Mouse (Mus musculus) CD4-positive helper T cell, adult 2 months (primary cell): Measurements from ENCODE around the gene Rpa1.
"Not testable (repeated sequence)": the region's sequence is repeated elsewhere in the genome, so short reads cannot be mapped to it uniquely, and the experiment has no call there.

ENCODE experiments used
- DNase-seq: peaks from one replicate; pipeline ENCODE4 v3.0.0-alpha.2; 2012; ENCODE audit warnings: low read depth, missing footprints, low spot score

The Rpa1 gene

GRCm38 (mm10) chr11:75323326-75323737 is 24.8 kb downstream of the Rpa1 start:
- no peak for DNase-seq

DNA sequence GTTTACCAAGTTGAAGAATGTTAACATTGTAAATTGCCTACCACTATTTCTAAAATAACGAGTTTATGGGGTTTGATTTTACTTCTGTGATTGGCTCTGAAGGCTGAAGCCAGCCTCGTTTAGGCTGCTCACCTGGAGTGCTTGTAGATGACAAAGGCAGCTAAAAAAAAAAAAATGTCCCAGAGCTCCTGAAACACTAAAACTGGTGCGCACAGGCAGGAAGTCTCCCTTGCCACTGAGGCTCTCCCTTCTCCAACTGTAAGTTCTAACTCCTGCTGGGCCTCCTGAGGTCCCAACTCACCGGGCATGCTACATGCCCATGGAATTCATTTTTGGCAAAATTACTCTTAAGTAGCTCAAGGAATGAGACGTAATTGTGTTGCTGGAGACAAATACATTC is 28.9 kb downstream of the Rpa1 start:
- DNase-seq, result no peak

DNA sequence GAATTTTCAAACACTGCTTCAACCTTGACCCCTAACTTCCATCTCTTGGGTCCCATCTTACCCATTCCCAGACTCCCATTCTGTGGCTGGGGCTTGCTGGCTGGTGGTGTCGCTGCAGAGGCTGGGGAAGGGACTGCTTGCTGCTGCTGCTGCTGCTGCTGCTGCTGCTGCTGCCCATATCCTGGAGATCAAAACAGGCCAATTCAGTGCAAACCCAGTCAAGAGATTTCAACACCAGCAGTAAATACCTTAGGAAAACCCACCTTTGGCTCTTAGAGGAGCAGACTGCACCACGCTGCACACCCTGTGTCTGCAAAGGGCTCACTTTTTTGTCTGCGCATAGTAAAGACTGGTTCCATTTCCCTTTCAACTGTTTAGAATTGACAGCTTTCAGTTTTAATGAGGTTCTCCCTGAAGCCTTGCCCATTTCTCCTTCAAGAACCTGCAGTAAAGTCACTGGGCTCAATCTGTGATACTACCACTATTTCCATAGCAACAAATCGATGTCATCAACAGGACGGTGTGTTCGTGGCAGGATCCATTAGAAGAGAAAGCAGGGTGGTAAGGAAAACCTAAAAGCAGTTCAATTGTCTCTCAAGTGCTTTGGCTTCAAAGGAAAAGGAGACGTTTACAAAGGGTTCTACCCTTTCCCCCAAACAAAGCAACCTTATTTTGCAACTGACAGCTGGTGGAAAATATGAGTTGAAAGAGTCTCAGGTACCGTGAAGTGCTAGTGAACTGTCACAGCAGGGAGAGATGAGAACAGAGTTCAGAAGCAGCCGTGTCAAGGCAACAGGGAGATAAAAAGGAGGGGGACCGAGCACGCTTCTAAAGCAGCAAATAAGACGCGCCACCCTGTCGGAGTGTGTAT is 29.5 kb downstream of the Rpa1 start:
- DNase-seq, result peak; percentile 91

- DNase-seq, result no peak
These were observed 34.3 kb downstream of the Rpa1 start for GRCm38 (mm10) chr11:75313834-75314233.

GRCm38 (mm10) chr11:75311751-75312150 is 36.4 kb downstream of the Rpa1 start:
- no peak for DNase-seq

- DNase-seq, result no peak
These were observed 37.3 kb downstream of the Rpa1 start for GRCm38 (mm10) chr11:75310813-75311212.

DNA sequence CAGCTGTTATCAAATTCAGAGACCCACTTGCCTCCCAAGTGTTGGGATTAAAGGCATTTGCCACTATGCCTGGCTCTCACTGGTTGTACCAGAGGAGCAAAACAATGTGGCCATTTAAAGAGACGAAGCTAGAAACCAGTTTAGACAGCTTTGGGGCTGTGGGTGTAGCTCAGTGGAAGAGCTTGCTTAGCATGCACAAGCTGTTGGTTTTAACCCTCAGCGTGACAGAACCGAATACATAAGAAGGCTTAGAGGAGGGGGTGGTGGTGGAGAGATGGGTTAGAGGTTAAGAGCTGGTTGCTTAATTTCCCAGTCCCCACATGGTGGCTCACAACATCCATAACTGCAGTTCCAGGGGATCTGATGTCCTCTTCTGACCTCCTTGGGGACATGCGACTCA is 39.5 kb downstream of the Rpa1 start:
- DNase-seq, result no peak

GRCm38 (mm10) chr11:75304797-75305196 is 43.3 kb downstream of the Rpa1 start:
- no peak for DNase-seq

DNA sequence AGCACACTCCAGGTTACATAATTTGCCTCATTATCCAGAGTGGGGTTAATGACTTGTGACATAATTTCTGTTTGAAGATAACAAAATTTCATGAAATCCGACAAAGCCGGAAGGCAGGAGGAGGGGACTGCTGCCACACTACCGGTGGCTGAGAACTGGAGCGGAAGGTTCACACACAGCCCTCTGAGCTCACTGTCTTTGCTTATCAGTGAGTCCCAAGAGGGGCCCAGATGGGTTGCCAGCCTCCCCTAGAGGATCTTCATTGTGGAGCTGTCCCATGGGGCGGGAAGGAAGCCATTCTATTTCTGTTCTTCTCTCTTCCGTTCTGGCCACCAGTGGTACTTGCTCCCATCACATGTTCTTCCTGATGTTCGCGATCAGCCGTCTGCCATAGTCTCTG is 47.2 kb downstream of the Rpa1 start:
- DNase-seq, result no peak

DNA sequence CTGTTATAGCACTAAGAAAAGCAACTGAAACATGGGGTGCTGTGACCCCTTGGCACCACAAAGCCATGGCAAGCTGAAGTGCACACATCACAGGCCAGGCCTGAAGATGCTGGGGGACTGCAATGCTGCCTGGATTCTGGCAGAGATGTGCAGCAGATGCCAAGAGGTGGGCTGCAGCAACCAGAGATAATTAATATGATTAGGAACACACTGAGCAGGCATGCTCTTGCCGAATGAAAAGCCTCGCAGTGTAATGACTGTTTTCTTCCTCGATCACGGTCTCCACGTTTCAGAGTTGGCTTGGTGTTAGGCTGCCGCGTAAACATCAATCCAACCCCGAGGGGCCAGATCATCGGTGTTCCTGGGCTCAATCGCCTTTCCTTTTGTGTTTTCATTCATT is 48.3 kb downstream of the Rpa1 start:
- DNase-seq, result no peak

DNA sequence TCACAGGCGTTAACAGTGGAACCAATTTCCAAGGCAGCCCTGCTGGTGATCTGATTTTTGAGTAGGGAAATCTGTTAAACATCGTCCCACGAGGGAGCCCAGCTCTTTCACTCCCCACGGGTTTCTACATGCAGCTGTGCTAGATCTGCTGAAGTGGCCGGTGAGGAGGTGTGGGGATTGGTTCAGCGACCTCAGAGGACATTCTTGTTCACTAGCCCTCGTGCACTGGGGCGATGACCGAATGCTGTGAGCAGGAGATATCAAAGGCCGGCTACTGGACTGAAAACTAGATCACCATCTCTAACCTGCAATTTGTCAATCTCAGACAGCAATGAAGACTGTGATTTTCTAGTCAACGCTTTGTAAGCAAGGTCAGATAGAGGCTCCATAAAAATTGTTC is 49.6 kb downstream of the Rpa1 start:
- no peak for DNase-seq

- DNase-seq, result no peak
These were observed 50.5 kb downstream of the Rpa1 start for GRCm38 (mm10) chr11:75297631-75298030.

- no peak for DNase-seq
These were observed 51.6 kb downstream of the Rpa1 start for GRCm38 (mm10) chr11:75296406-75297005.

GRCm38 (mm10) chr11:75295534-75295933 is 52.6 kb downstream of the Rpa1 start:
- not testable (repeated sequence) for DNase-seq

DNA sequence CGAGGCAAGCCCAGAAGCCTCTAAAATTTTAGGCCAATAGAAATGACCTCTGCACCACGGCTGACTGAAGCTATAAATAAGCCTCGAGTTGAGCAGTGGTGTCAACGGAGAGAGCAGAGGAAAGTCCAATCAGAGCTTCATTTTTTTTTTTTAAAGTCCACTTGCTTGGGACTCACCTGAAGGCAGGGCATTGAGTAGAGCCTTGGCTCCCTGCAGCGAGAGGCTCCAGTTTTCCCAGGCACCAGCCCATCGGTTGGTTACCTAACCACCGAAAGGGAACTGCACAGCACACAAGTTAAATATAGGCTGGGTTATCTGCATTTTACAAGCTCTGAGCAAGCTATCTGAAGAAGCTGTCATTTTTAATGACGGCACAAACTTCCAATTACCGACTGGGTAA is 53.3 kb downstream of the Rpa1 start:
- DNase-seq, result no peak

- no peak for DNase-seq
These were observed 54.2 kb downstream of the Rpa1 start for GRCm38 (mm10) chr11:75293852-75294361.

GRCm38 (mm10) chr11:75292281-75292680 is 55.8 kb downstream of the Rpa1 start:
- DNase-seq, result no peak

DNA sequence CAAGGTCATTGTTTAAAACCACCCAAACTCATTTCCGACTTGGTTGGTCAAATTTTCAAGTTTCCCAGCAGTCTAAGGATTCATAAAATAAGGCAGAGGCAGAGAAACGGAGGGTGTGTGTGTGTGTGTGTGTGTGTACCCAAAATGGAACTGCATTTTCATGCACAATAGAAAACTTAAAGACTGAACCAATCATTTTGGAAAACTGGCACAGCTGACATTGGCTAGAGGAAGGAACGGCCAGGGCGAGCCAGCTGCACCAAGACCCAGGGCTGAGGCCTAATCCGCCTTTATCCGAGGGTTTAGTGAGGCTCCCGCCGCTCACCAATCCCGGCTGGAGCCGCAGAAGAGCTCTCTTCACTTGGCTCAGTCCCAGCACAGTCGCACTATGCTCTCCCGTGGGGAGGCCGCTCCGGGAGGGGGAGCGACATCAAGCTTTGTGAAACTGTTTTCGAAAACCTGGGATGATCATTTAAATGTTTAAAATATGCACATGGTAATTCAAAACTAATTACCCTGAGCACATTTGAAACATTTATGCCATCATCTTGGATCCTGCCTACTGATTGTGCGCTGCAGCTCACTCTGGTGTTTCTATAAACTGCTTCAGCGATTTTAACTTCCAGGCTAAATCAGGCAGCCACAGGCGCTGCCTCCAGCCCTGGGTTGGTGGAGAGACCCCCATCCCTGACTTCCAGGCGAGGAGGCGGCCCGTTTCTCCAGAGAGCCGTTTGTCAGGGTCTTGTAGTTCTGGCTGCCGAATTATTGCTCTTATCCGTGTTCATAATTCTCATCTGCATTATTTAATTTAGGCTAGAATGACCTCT is 56.5 kb downstream of the Rpa1 start:
- no peak for DNase-seq

DNA sequence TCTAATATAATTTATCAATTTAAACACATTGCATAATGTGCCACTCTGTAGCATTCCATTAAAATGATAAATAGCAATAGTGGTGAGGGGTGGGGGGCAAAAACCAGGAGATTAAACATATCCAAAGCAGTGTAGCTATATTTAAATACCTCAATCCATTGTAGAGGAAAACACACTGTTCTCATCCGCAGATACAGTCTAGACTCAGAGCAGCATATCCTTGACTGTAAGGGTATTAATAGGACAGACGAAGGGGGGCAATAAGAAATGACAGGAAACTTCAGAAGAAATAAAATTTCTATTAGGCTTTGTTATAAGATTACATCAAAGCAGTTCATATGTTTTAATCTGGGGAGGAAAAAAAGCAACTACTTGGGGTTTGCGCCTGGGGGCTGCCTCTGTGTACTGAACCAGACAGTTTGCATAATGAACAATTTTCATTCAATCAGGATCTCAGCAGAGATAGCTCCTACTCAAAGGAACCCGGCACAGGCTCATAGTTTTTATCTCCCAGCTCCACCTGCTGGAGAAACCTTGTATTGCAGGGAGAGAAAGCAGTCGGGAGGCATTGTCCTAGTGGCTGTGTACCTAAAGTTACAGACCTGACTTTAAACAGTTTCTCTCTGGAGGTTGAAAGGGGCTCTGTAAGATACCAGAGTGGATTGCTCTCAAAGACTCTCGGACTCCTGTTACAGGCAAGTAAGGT is 57.4 kb downstream of the Rpa1 start:
- DNase-seq, result peak; percentile 86

GRCm38 (mm10) chr11:75289120-75289519 is 59.0 kb downstream of the Rpa1 start:
- DNase-seq, result no peak

DNA sequence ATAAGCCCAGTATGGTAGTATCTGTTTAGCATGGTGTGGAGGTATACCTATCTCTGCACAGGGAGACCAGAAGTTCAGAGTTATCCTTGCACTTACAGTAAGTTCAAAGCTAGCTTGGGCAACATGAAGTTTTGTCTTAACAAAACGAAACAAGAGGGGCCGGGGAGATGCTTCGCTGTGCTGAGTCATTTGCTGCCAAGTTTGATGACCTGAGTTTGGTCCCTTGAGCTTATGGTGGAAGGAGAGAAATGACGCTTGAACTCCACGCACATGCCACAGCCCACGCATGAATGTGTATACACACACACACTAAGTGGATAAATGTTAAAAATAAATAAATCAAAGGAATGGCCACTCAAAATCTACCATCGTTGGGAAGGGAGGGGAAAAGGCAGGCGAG is 59.6 kb downstream of the Rpa1 start:
- no peak for DNase-seq
